Mouse (Mus musculus): ENCODE measurements around the gene Dagla.

The Dagla gene

DNA sequence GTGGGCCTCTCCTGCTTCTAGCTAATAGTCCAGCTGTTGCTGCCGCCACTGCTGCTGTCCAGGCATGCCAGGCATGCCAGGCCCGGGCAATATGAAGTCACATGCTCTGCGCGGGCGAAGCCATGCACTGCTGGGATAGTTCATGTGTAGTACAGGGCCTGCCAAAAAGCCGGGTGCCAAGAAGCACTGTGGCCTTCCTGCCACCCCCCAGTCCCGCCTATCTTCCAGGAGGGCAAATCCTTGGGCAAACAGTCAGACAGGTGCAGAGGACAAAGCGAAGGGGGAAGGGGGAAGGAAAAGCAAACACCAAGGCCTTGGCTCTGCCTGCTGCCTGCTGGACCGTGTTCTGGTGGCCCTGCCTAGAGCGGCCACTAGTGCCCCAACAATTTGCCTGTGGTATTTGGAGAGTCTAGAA, 18.2 kb downstream of the Dagla start:
- in situ Hi-C loops (cut with MseI, MboI), result no loop called here

- in situ Hi-C loops (cut with MseI, MboI), result no loop called here
Measured at GRCm38 (mm10) chr19:10280771-10281540, 23.7 kb downstream of the Dagla start.

DNA sequence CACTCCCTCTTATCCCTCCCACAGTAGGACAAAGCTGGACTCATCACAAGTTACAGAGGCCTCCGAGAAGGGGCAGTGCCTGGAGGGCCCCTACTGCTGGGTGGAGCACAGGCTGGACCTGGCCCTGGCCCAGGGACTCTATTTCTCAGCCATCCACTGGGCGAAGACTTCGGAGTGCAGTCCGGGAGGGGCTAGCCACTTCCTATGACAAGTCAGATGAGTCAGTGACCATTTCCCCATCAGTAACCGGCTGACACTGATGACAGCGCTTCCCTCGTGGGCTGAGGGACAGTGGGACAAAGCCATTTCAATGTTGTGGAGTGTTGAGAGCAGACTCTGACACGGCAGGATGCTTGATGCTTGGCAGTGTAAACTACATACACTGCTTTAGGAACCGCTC, 25.0 kb downstream of the Dagla start:
- in situ Hi-C loops (cut with MseI, MboI), result no loop called here

- in situ Hi-C loops (cut with MseI, MboI), result no loop called here
Measured at GRCm38 (mm10) chr19:10278669-10279324, 25.9 kb downstream of the Dagla start.

DNA sequence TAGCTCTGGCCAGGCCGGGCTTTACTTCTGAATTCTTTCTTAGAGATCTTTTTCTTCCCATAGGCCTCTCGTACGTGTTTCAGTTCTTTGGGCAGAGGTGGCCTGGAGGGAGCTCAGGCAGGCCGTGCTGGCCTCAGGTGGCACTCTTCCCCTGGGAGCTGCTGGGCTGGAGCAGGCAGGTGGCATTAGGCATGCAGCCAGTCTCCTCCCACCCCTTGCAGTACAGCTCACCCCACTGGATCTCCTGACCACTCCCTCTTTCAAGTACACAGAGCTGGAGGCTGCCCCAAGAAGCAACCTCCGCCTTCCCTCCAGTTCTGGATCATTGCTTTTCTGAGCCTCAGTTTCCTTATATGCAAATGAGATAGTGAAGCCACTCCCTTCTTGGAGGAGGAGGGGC, 26.9 kb downstream of the Dagla start:
- in situ Hi-C loops (cut with MseI, MboI), result no loop called here

DNA sequence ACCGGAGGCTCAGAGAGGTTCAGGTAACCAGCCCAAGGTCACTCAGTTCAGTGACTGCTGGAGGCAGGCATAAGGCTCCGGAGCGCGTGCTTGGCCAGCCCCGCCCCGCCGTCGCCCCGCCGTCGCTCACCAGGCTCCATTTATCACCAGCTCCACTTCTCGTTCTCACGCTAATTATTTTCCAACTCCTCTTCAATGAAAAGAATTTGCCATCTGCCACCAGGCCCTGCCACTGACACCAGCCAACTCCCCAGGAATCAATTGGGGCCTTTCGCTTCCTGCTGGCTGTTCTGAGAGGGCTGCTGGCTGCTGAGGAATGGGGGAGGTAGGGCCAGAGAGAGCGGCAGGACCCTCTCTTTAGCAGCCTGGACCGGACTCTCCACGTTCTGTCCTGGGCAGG, 27.3 kb downstream of the Dagla start:
- in situ Hi-C loops (cut with MseI, MboI), result no loop called here

- in situ Hi-C loops (cut with MseI, MboI), result no loop called here
Measured at GRCm38 (mm10) chr19:10276483-10277144, 28.1 kb downstream of the Dagla start.

DNA sequence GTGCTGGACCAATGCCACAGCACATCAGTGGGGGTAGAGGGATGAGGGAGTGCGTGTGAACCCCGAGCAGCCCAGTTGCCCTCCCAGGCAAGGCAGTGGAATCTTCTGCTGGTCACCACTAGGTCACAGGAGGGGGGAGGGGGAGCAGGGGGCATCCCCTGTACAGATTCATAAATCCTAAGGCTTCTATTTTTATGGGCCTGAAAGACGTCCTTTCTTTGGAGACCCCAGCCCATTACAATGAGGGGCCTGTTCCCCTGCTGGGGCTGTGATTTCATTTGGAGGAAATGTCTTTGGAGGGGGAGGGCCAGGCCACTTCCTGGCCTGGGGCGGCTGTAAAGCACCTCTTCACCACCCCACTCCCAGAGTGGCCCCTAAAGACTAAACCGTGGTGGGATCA, 30.6 kb downstream of the Dagla start:
- in situ Hi-C loops (cut with MseI, MboI), result no loop called here

DNA sequence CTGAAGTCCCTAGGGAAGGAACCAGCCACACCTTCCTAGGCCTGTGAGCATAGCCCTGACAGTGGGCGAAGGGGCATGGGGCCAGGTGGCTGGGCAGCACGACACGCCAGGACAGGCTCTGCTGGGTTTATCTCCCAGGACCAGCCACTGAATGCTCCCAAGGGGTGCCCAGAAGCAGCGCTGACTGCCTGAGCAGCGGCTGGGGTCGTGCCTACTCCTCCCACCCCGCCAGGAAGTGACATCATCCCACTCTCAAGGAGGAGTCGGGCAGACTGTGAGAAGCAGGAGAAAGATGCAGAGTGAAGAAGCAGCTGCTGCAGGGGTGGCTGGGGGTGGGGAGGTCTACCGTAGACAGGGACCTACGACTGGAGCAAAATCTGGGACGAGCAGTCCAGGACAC, 31.9 kb downstream of the Dagla start:
- in situ Hi-C loops (cut with MseI, MboI), result no loop called here

- in situ Hi-C loops (cut with MseI, MboI), result no loop called here
Measured at GRCm38 (mm10) chr19:10271592-10271991, 33.1 kb downstream of the Dagla start.

GRCm38 (mm10) chr19:10270356-10270755, 34.3 kb downstream of the Dagla start:
- in situ Hi-C loops (cut with MseI, MboI), result no loop called here

- in situ Hi-C loops (cut with MseI, MboI), result loop anchor here in 1 of 2 experiments (5.0 kb wide), 1 partner anchor 38 kb away; no protein-coding TSS in a partner anchor
Measured at GRCm38 (mm10) chr19:10268851-10269250, 35.8 kb downstream of the Dagla start.

GRCm38 (mm10) chr19:10267953-10268352, 36.7 kb downstream of the Dagla start:
- in situ Hi-C loops (cut with MseI, MboI), result loop anchor here in 1 of 2 experiments (5.0 kb wide), 1 partner anchor 39 kb away; no protein-coding TSS in a partner anchor

DNA sequence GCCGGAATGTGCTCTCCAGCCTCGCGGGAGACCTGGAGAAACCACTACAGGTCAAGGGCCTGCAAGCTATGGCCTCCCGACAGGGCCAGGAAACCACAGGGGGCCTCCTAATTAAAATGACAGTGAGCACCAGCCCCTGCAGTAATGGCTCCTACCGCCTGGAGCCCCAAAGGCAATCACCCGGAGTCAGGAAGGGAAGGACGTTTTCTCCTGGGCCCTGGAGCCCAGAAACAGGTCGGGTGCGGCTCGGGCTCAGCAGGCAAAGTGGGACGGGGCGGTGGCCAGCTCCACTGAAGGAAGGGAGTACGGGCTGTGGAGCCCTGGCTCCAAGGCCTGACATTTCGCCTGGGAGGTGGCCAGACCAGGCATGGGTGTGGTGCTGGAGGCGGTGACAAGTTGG, 37.6 kb downstream of the Dagla start:
- in situ Hi-C loops (cut with MseI, MboI), result loop anchor here in 1 of 2 experiments (5.0 kb wide), 1 partner anchor 40 kb away; no protein-coding TSS in a partner anchor

- in situ Hi-C loops (cut with MseI, MboI), result loop anchor here in 1 of 2 experiments (5.0 kb wide), 1 partner anchor 41 kb away; no protein-coding TSS in a partner anchor
Measured at GRCm38 (mm10) chr19:10266196-10266850, 38.4 kb downstream of the Dagla start.

GRCm38 (mm10) chr19:10261369-10261768, 43.3 kb downstream of the Dagla start:
- in situ Hi-C loops (cut with MseI, MboI), result no loop called here

DNA sequence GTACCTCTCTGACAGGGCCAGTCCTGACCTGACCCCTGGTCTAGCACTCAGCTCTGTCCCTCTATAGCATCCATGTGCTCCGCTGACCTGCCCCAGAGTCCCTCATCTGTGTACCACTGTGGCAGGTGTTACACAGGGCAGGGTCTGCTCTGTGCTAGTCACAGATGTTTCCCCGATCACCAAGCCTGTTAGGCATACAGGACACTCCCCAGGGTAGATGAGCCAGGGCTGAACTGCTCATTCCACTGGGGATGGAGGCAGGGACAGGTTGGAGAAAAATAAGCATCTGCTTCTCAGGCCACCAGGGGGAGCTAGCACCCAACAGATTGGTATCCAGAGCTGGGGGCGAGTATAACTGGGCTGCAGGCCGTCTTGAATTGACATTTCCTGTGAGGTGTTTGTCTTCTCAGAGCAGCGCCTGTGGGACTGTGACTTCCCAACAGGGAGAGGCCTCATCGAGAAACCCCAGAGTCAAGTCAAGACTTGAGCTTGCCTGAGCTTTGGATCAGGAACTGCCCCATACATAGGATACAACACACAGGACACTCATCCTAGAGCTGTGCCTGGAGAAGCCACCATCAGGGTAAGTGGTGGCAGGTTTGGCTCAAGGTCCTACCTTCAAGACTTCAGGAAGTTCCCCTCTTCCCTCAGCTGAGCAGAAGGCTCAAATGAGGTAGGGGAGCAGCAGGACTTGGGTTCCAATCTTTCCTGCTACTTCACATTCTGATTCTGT, 46.2 kb downstream of the Dagla start:
- in situ Hi-C loops (cut with MseI, MboI), result loop anchor here in 1 of 2 experiments (10.0 kb wide), 1 partner anchor 46 kb away; the partner anchor contains the start of gene Dagla

DNA sequence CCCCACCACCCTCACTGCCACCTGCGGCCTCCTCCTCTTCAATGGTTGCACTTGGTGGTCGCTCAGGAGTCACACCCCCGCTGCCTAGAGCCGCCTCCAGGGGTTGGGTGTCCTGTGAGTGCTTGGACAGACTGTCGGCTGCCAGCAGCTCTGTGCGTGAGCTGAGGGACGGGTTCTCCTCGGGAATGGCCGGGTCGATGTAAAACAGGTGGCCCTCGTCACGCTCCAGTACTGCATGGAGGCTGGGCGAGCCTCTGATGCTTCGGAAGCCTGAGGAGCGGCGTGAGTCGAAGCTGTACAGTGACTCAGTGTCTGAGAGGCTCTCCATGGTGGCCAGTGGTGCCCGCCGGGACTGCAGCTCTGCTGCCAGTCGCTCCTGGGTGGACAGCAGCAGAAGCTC, 56.5 kb downstream of the Dagla start:
- in situ Hi-C loops (cut with MseI, MboI), result no loop called here

- in situ Hi-C loops (cut with MseI, MboI), result no loop called here
Measured at GRCm38 (mm10) chr19:10247165-10247564, 57.5 kb downstream of the Dagla start.

DNA sequence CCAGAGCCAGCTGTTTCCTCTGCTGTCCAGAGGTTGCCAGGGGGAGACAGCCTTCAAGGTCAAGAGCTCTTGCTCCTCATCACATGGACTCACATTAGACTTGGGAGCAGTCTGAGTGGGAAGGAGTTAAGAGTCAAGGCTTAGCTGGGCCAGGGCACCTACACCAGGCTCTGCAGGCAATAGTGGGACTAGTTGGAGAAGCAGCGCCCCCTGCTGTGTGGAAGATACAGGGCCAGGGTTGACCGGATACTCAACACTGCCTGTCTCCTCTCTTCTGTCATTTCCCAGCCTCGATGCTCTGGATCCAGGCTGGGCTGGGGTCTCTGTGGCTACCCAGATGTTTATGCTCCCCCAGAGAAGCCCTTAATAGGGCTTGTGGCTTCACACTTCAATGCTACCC, 60.5 kb downstream of the Dagla start:
- in situ Hi-C loops (cut with MseI, MboI), result no loop called here

- in situ Hi-C loops (cut with MseI, MboI), result no loop called here
Measured at GRCm38 (mm10) chr19:10242916-10243315, 61.8 kb downstream of the Dagla start.
